Mouse (Mus musculus) MEL (cell line): ENCODE results near the gene Pitpnc1. TPM values are rescaled to one million over a fixed set of nuclear protein-coding genes. Genes with fewer than 3 reads are reported as not detected.

ENCODE experiments used
- DNase-seq: peaks from one replicate; pipeline ENCODE4 v3.0.0; 2011; ENCODE audit warnings: low read depth, low spot score
- H3K27ac ChIP-seq: 2 replicates; pipeline ENCODE4 v1.5.1; 2012; ENCODE audit warnings: low read depth, mild to moderate bottlenecking, control low read depth, low read length, moderate library complexity; ENCODE audit not compliant: control insufficient read depth
- H3K27me3 ChIP-seq, 2 experiments: fragments of 150-350 bp in 1 of 2; sonication (generic) in 1 of 2; 2 replicates each; pipeline ENCODE4 v1.6.1; 2012; ENCODE audit warnings: low read length in 2 of 2, mild to moderate bottlenecking in 2 of 2, improper control_type of control experiment in 1 of 2, moderate library complexity in 1 of 2; ENCODE audit not compliant: insufficient read depth in 2 of 2, control insufficient read depth in 1 of 2
- H3K36me3 ChIP-seq, 2 experiments: 2 replicates each; pipeline ENCODE4 v1.6.1; 2012 to 2014; ENCODE audit warnings: low read length in 2 of 2, improper control_type of control experiment in 1 of 2, inconsistent platforms in 1 of 2, mild to moderate bottlenecking in 1 of 2; ENCODE audit not compliant: insufficient read depth in 2 of 2, control insufficient read depth in 1 of 2
- H3K4me1 ChIP-seq, 2 experiments: fragments of 150-350 bp in 1 of 2; sonication (generic) in 1 of 2; 2 replicates each; pipeline ENCODE4 v1.6.1; 2012; ENCODE audit warnings: low read length in 2 of 2, improper control_type of control experiment in 1 of 2, mild to moderate bottlenecking in 1 of 2; ENCODE audit not compliant: insufficient read depth in 2 of 2, control insufficient read depth in 1 of 2
- H3K4me3 ChIP-seq, 2 experiments: fragments of 150-350 bp in 1 of 2; sonication (generic) in 1 of 2; 2 replicates each; pipeline ENCODE4 v1.5.1; 2012; ENCODE audit warnings: low read depth in 2 of 2, low read length in 2 of 2, mild to moderate bottlenecking in 2 of 2, moderate library complexity in 2 of 2, control low read depth in 1 of 2, improper control_type of control experiment in 1 of 2; ENCODE audit not compliant: control insufficient read depth in 1 of 2, insufficient read depth in 1 of 2
- H3K79me2 ChIP-seq: 2 replicates; pipeline ENCODE4 v1.6.1; 2012; ENCODE audit warnings: mild to moderate bottlenecking, low read length, moderate library complexity; ENCODE audit not compliant: control insufficient read depth, poor library complexity, insufficient read depth
- H3K9ac ChIP-seq: 2 replicates; pipeline ENCODE4 v1.6.1; 2012; ENCODE audit warnings: low read depth, mild to moderate bottlenecking, control low read depth, low read length, moderate library complexity; ENCODE audit not compliant: control insufficient read depth, poor library complexity, severe bottlenecking
- H3K9me3 ChIP-seq: fragments of 150-350 bp; sonication (generic); replicated peaks from 2 replicates; pipeline ENCODE4 v1.6.1; 2012; ENCODE audit warnings: mild to moderate bottlenecking, low read length, improper control_type of control experiment, moderate library complexity; ENCODE audit not compliant: insufficient read depth
- CHD1 ChIP-seq: IDR thresholded peaks from 2 replicates; pipeline ENCODE4 v1.6.1; 2012; ENCODE audit warnings: low read depth, mild to moderate bottlenecking, inconsistent platforms, low read length, improper control_type of control experiment
- CTCF ChIP-seq, 3 experiments: IDR thresholded peaks in 2 of 3; conservative IDR thresholded peaks in 1 of 3; 2 replicates each; pipeline ENCODE4 v1.5.1; 2011 to 2012; ENCODE audit warnings: low read length in 3 of 3, low read depth in 2 of 3, mild to moderate bottlenecking in 2 of 3, improper control_type of control experiment in 1 of 3, inconsistent platforms in 1 of 3, mixed read lengths in 1 of 3, moderate library complexity in 1 of 3; ENCODE audit not compliant: control insufficient read depth in 1 of 3, insufficient read depth in 1 of 3, poor library complexity in 1 of 3, severe bottlenecking in 1 of 3
- EP300 ChIP-seq, 2 experiments: IDR thresholded peaks; 2 replicates each; pipeline ENCODE4 v1.6.1; 2011; ENCODE audit warnings: improper control_type of control experiment in 2 of 2, low read length in 2 of 2, low read depth in 1 of 2, mild to moderate bottlenecking in 1 of 2
- ETS1 ChIP-seq: IDR thresholded peaks from 2 replicates; pipeline ENCODE4 v1.6.1; 2012; ENCODE audit warnings: low read depth, mild to moderate bottlenecking, inconsistent platforms, low read length, improper control_type of control experiment, moderate library complexity
- GATA1 ChIP-seq: IDR thresholded peaks from 2 replicates; pipeline ENCODE4 v1.6.1; 2011; ENCODE audit warnings: low read depth, low read length, improper control_type of control experiment
- HCFC1 ChIP-seq: IDR thresholded peaks from 2 replicates; pipeline ENCODE4 v1.6.1; 2012; ENCODE audit warnings: low read depth, mild to moderate bottlenecking, inconsistent platforms, low read length, improper control_type of control experiment, moderate library complexity
- JUND ChIP-seq: IDR thresholded peaks from 2 replicates; pipeline ENCODE4 v1.6.1; 2011; ENCODE audit warnings: low read depth, mild to moderate bottlenecking, improper control_type of control experiment, low read length
- MAX ChIP-seq: IDR thresholded peaks from 2 replicates; pipeline ENCODE4 v1.6.1; 2011; ENCODE audit warnings: low read length, improper control_type of control experiment
- MAZ ChIP-seq: IDR thresholded peaks from 2 replicates; pipeline ENCODE4 v1.6.1; 2012; ENCODE audit warnings: low read depth, mild to moderate bottlenecking, inconsistent platforms, low read length, improper control_type of control experiment
- MXI1 ChIP-seq: IDR thresholded peaks from 2 replicates; pipeline ENCODE4 v1.6.1; 2011; ENCODE audit warnings: mild to moderate bottlenecking, low read depth, low read length, improper control_type of control experiment
- NRF1 ChIP-seq: IDR thresholded peaks from 2 replicates; pipeline ENCODE4 v1.6.1; 2014; ENCODE audit warnings: low read depth, mild to moderate bottlenecking, inconsistent platforms, low read length, improper control_type of control experiment, moderate library complexity; ENCODE audit not compliant: poor library complexity, insufficient read depth, severe bottlenecking
- POLR2A ChIP-seq, 2 experiments: IDR thresholded peaks; 2 replicates each; pipeline ENCODE4 v1.6.1; 2011 to 2012; ENCODE audit warnings: low read length in 2 of 2, mild to moderate bottlenecking in 2 of 2, control low read depth in 1 of 2, improper control_type of control experiment in 1 of 2, low read depth in 1 of 2, moderate library complexity in 1 of 2; ENCODE audit not compliant: control insufficient read depth in 1 of 2, insufficient read depth in 1 of 2, poor library complexity in 1 of 2
- POLR2AphosphoS2 ChIP-seq: IDR thresholded peaks from 2 replicates; pipeline ENCODE4 v1.6.1; 2011; ENCODE audit warnings: low read length, improper control_type of control experiment
- RAD21 ChIP-seq: IDR thresholded peaks from 2 replicates; pipeline ENCODE4 v1.6.1; 2011; ENCODE audit warnings: mild to moderate bottlenecking, low read depth, low read length, improper control_type of control experiment
- RCOR1 ChIP-seq: IDR thresholded peaks from 2 replicates; pipeline ENCODE4 v1.6.1; 2012; ENCODE audit warnings: low read depth, mild to moderate bottlenecking, inconsistent platforms, low read length, improper control_type of control experiment
- SMC3 ChIP-seq: IDR thresholded peaks from 2 replicates; pipeline ENCODE4 v1.6.1; 2011; ENCODE audit warnings: low read depth, low read length, improper control_type of control experiment
- TBP ChIP-seq: IDR thresholded peaks from 2 replicates; pipeline ENCODE4 v1.8.0; 2011; ENCODE audit warnings: low read depth, low read length, improper control_type of control experiment
- USF1 ChIP-seq: IDR thresholded peaks from 2 replicates; pipeline ENCODE4 v1.6.1; 2014; ENCODE audit warnings: low read depth, mild to moderate bottlenecking, inconsistent platforms, low read length, improper control_type of control experiment, moderate library complexity
- ZKSCAN1 ChIP-seq: IDR thresholded peaks from 2 replicates; pipeline ENCODE4 v1.6.1; 2012; ENCODE audit warnings: low read depth, mild to moderate bottlenecking, inconsistent platforms, low read length, improper control_type of control experiment, moderate library complexity
- ZMIZ1 ChIP-seq: IDR thresholded peaks from 2 replicates; pipeline ENCODE4 v1.6.1; 2012; ENCODE audit warnings: low read depth, mild to moderate bottlenecking, inconsistent platforms, low read length, improper control_type of control experiment, moderate library complexity
- polyA plus RNA-seq, 2 experiments: library from polyadenylated mRNA; stranded (reverse) in 1 of 2; unstranded in 1 of 2; fragments of >175 nt in 1 of 2; fragments of >200 nt in 1 of 2; gene quantifications; 2 replicates each; pipeline versions ENCODE4 v1.2.1 to v1.2.4; 2012; ENCODE audit warnings: low replicate concordance in 2 of 2, low read depth in 1 of 2; ENCODE audit not compliant: insufficient read length in 2 of 2, insufficient read depth in 1 of 2, missing spikeins in 1 of 2
- total RNA-seq: library from RNA; depleted of rRNA; stranded (reverse); fragments of 300-350 nt; gene quantifications from 2 replicates; pipeline ENCODE4 v1.2.3, GENCODE M21; 2012

Gene Pitpnc1
- total and polyA plus RNA-seq, 3 experiments: 19.3 to 25.3 TPM; not detected in 1

- peak; percentile 28 for TF ChIP-seq SMC3
- TF ChIP-seq CTCF (IDR thresholded peaks at IDR 0.05 in 2 of 3, conservative IDR thresholded peaks at IDR 0.05 in 1 of 3; ENCODE audit: control insufficient read depth in 1 of 3, insufficient read depth in 1 of 3, low read depth in 2 of 3, low read length in 3 of 3, poor library complexity in 1 of 3, severe bottlenecking in 1 of 3): peak; percentile 54 to 73 (median 63)
- TF ChIP-seq MAZ: no peak
- TF ChIP-seq RAD21: peak; percentile 32
- TF ChIP-seq, all 39 proteins: peak for 3
- no peaks in the 10 kb centered on the region for H3K4me1 ChIP-seq
- no peak overlapping the region for H3K9ac ChIP-seq
- DNase-seq: peak; percentile 64
- H3K36me3 ChIP-seq: no peaks in the 10 kb centered on the region; a peak in 1 of 4 replicates
- H3K9me3 ChIP-seq: no peaks in the 10 kb centered on the region
- no peaks in the 10 kb centered on the region for H3K27me3 ChIP-seq
- no peaks in the 10 kb centered on the region for H3K79me2 ChIP-seq
- H3K4me3 ChIP-seq: no peak overlapping the region
- no peak overlapping the region for H3K27ac ChIP-seq
Observed at GRCm38 (mm10) chr11:107251460-107251859, 219.0 kb downstream of the Pitpnc1 start.

- Histone ChIP-seq H3K27ac (no peak overlapping the region), H3K9me3 (no peaks in the 10 kb centered on the region), H3K79me2 (no peaks in the 10 kb centered on the region), H3K4me3 (no peak overlapping the region), H3K4me1 (no peaks in the 10 kb centered on the region), H3K27me3 (no peaks in the 10 kb centered on the region), H3K36me3 (no peaks in the 10 kb centered on the region), H3K9ac (no peak overlapping the region)
- TF ChIP-seq NRF1 (no peak), USF1 (no peak), POLR2A (IDR thresholded peaks at IDR 0.05; ENCODE audit: control insufficient read depth in 1 of 2, insufficient read depth in 1 of 2, low read depth in 1 of 2, low read length in 2 of 2, poor library complexity in 1 of 2) (no peak), RCOR1 (no peak), ZKSCAN1 (no peak), HCFC1 (no peak), ETS1 (no peak), EP300 (IDR thresholded peaks at IDR 0.05; ENCODE audit: low read depth in 1 of 2, low read length in 2 of 2) (no peak), POLR2AphosphoS2 (no peak), TBP (no peak), MAX (no peak), ZMIZ1 (no peak), GATA1 (no peak), CHD1 (no peak), MXI1 (no peak), JUND (no peak)
- no peak for DNase-seq
Observed at GRCm38 (mm10) chr11:107250882-107251281, 219.6 kb downstream of the Pitpnc1 start.
